Mouse (Mus musculus) limb, embryonic 14.5 days (tissue): ENCODE measurements at regions not wholly inside any gene's neighbourhood (a gene's known extent, or its start where the extent isn't known, plus 50 kb on each side); places are given as distances from the start of the nearest gene placed in this dataset.

Experiments used
- ATAC-seq: fragments of 200-750 bp; cut with Nextera tagmentation; 2 replicates; pipeline ENCODE4 v1.8.0; 2017; ENCODE audit warnings: low read depth, moderate number of reproducible peaks, moderate TSS enrichment; ENCODE audit not compliant: low FRiP score
- DNase-seq: peaks from one replicate; pipeline ENCODE4 v3.0.0-alpha.2; 2015; ENCODE audit warnings: low spot score
- H3K27ac ChIP-seq: fragments of 300-500 bp; sonication (generic); replicated peaks from 2 replicates; pipeline ENCODE4 v1.5.1; 2014; ENCODE audit warnings: low read depth, mild to moderate bottlenecking, low read length, moderate library complexity, mixed read lengths
- H3K27me3 ChIP-seq: fragments of 300-500 bp; sonication (generic); 2 replicates; pipeline ENCODE4 v1.6.1; 2014; ENCODE audit warnings: low read length, mixed read lengths; ENCODE audit not compliant: control insufficient read depth, insufficient read depth
- H3K36me3 ChIP-seq: fragments of 300-500 bp; sonication (generic); 2 replicates; pipeline ENCODE4 v1.6.1; 2014; ENCODE audit warnings: mild to moderate bottlenecking, low read length, moderate library complexity, mixed read lengths; ENCODE audit not compliant: control insufficient read depth, insufficient read depth
- H3K4me1 ChIP-seq: fragments of 300-500 bp; sonication (generic); 2 replicates; pipeline ENCODE4 v1.6.1; 2014; ENCODE audit warnings: antibody characterized with exemption, low read length, mixed read lengths; ENCODE audit not compliant: control insufficient read depth, insufficient read depth
- H3K4me2 ChIP-seq: fragments of 300-500 bp; sonication (generic); replicated peaks from 2 replicates; pipeline ENCODE4 v1.6.1; 2014; ENCODE audit warnings: low read depth, mild to moderate bottlenecking, low read length, moderate library complexity; ENCODE audit not compliant: severe bottlenecking
- H3K4me3 ChIP-seq: fragments of 300-500 bp; sonication (generic); replicated peaks from 2 replicates; pipeline ENCODE4 v1.5.1; 2014; ENCODE audit warnings: low read length
- H3K9ac ChIP-seq: fragments of 300-500 bp; sonication (generic); 2 replicates; pipeline ENCODE4 v1.6.1; 2014; ENCODE audit warnings: mild to moderate bottlenecking, low read depth, low read length, moderate library complexity; ENCODE audit not compliant: severe bottlenecking
- H3K9me3 ChIP-seq: fragments of 300-500 bp; sonication (generic); 2 replicates; pipeline ENCODE4 v1.6.1; 2016; ENCODE audit warnings: low read length; ENCODE audit not compliant: control insufficient read depth
- POLR2A ChIP-seq: fragments of 200-500 bp; IDR thresholded peaks from 2 replicates; pipeline ENCODE4 v1.8.0; 2012; ENCODE audit warnings: inconsistent platforms, mild to moderate bottlenecking, moderate library complexity, borderline replicate concordance; ENCODE audit not compliant: insufficient read depth, insufficient read length; ENCODE audit errors: extremely low read depth
- WGBS: fragments of 180-500 bp; shearing (Covaris S2); extraction: QIAGEN DNeasy Blood & Tissue Kit; methylation state at CpG from one replicate; pipeline ENCODE4 v1.1.7; 2014; 5-methylcytosine and 5-hydroxymethylcytosine counted together

GRCm38 (mm10) chr3:50983126-50983525 is 241.1 kb upstream of the Noct start:
- DNase-seq (peak; percentile 82), ATAC-seq (peak; percentile 63; the same call in 1 of the 2 replicates)
- Histone ChIP-seq H3K36me3 (no peaks in the 10 kb centered on the region), H3K4me3 (no peak overlapping the region), H3K9me3 (no peaks in the 10 kb centered on the region), H3K27ac (peak overlapping the region; percentile 34; the same call in 1 of the 2 replicates), H3K9ac (no peak overlapping the region), H3K27me3 (no peaks in the 10 kb centered on the region), H3K4me2 (0 out of 2 replicates have a peak overlapping the region, but pooled peaks have one; percentile 7), H3K4me1 (peaks cover 14% of the 10 kb centered on the region)
- TF ChIP-seq POLR2A, result no peak
- 21% methylated on average over 5 of the region's 5 CpGs for WGBS

GRCm38 (mm10) chr3:50983962-50984765 is 240.1 kb upstream of the Noct start:
- DNase-seq, result no peak
- no peaks in the 10 kb centered on the region for H3K9me3 ChIP-seq
- no peaks in the 10 kb centered on the region for H3K36me3 ChIP-seq
- H3K4me2 ChIP-seq, result no peak overlapping the region
- peak; percentile 65; the same call in 1 of the 2 replicates for ATAC-seq
- H3K27me3 ChIP-seq, result no peaks in the 10 kb centered on the region
- H3K4me3 ChIP-seq, result no peak overlapping the region
- no peak for TF ChIP-seq POLR2A
- no peak overlapping the region for H3K27ac ChIP-seq
- peaks cover 14% of the 10 kb centered on the region for H3K4me1 ChIP-seq
- H3K9ac ChIP-seq, result no peak overlapping the region
- 54% methylated on average over 12 of the region's 12 CpGs for WGBS

GRCm38 (mm10) chr3:50987821-50988220 is 236.4 kb upstream of the Noct start:
- peaks cover 19% of the 10 kb centered on the region for H3K4me1 ChIP-seq
- H3K4me3 ChIP-seq, result no peak overlapping the region
- no peaks in the 10 kb centered on the region for H3K36me3 ChIP-seq
- ATAC-seq (no peak), DNase-seq (no peak)
- no peaks in the 10 kb centered on the region for H3K9me3 ChIP-seq
- H3K9ac ChIP-seq, result no peak overlapping the region
- no peak overlapping the region for H3K27ac ChIP-seq
- 96% methylated on average over 12 of the region's 12 CpGs for WGBS
- no peak for TF ChIP-seq POLR2A
- H3K4me2 ChIP-seq, result no peak overlapping the region
- no peaks in the 10 kb centered on the region for H3K27me3 ChIP-seq

GRCm38 (mm10) chr3:50990810-50991209 is 233.4 kb upstream of the Noct start:
- DNase-seq (no peak), ATAC-seq (no peak)
- Histone ChIP-seq H3K36me3 (no peaks in the 10 kb centered on the region), H3K9me3 (no peaks in the 10 kb centered on the region), H3K27ac (no peak overlapping the region), H3K4me1 (peaks cover 12% of the 10 kb centered on the region), H3K9ac (no peak overlapping the region), H3K27me3 (no peaks in the 10 kb centered on the region), H3K4me3 (no peak overlapping the region), H3K4me2 (no peak overlapping the region)
- TF ChIP-seq POLR2A, result no peak
- WGBS, result 81% methylated on average over 11 of the region's 11 CpGs

GRCm38 (mm10) chr3:50992581-50993313 is 231.5 kb upstream of the Noct start:
- Histone ChIP-seq H3K27ac (0 out of 2 replicates have a peak overlapping the region, but pooled peaks have one; percentile 8), H3K27me3 (no peaks in the 10 kb centered on the region)
- no peak for TF ChIP-seq POLR2A

More at GRCm38 (mm10) chr3:50992581-50993313, 231.5 kb upstream of the Noct start:
- ATAC-seq (no peak), DNase-seq (no peak)
- no peak overlapping the region for H3K4me2 ChIP-seq
- 27% methylated on average over 9 of the region's 9 CpGs for WGBS
- H3K9ac ChIP-seq, result no peak overlapping the region
- no peak overlapping the region for H3K4me3 ChIP-seq
- H3K9me3 ChIP-seq, result no peaks in the 10 kb centered on the region
- H3K36me3 ChIP-seq, result no peaks in the 10 kb centered on the region
- H3K4me1 ChIP-seq, result peaks cover 12% of the 10 kb centered on the region
